Mouse (Mus musculus): ENCODE results near the gene Pigq.

DNA sequence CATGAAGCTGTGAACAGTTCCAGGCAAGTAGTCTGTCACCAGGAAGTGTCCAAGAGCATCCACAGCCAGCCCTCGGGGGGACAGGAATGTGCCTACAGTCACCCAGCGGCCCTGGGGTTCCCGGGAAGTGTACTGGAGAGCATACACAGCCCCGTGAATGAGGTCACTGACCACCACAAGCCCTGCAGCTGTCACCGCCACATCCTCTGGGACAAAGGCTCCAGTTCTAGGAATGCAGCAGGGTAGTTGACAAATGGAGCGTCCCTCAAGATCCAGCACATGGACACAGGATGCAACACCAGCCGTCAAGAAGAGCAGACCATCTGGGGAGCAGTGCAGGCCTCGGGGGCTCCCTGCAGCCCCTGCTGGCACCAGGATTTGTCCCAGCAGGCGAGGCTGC lies 967 bp downstream of the Pigq start:
- TF ChIP-seq MYOG (IDR thresholded peaks at IDR 0.05; ENCODE audit: control insufficient read depth in 1 of 3, insufficient read depth in 1 of 3, insufficient read length in 2 of 3, low read depth in 2 of 3) = peak; percentile 86 to 98 (median 90)
- TF ChIP-seq POLR2A (IDR thresholded peaks at IDR 0.05; ENCODE audit: insufficient read length, low read depth) = no peak
- TF ChIP-seq REST (IDR thresholded peaks at IDR 0.05; ENCODE audit: insufficient read depth, insufficient read length) = no peak
- no peak for TF ChIP-seq SRF (IDR thresholded peaks at IDR 0.05; ENCODE audit: control insufficient read depth, insufficient read length, low read depth)
- peak; percentile 71 for TF ChIP-seq TCF12 (IDR thresholded peaks at IDR 0.05; ENCODE audit: insufficient read depth, poor library complexity, severe bottlenecking)
- no peak for TF ChIP-seq CEBPB (IDR thresholded peaks at IDR 0.05; ENCODE audit: insufficient read depth, poor library complexity, severe bottlenecking)
- no peak for TF ChIP-seq MAX (IDR thresholded peaks at IDR 0.05; ENCODE audit: low read depth)

All from myocyte (in vitro differentiated cells).